Mouse (Mus musculus) liver, adult 2 months (tissue): ENCODE results near the gene BC061212. TPM values are rescaled to one million over a fixed set of nuclear protein-coding genes. Genes with fewer than 3 reads are reported as not detected.
"Not testable (repeated sequence)": the region's sequence is repeated elsewhere in the genome, so short reads cannot be mapped to it uniquely, and the experiment has no call there.

Source experiments
- DNase-seq: peaks from one replicate; pipeline ENCODE4 v3.0.0-alpha.2; 2011; ENCODE audit warnings: low read depth, low spot score; ENCODE audit errors: extremely low read depth
- H3K27ac ChIP-seq: fragments of 200-500 bp; replicated peaks from 2 replicates; pipeline ENCODE4 v1.5.1; 2012; ENCODE audit warnings: low read depth, mild to moderate bottlenecking, control low read depth, inconsistent platforms, low read length; ENCODE audit not compliant: insufficient read depth
- H3K27me3 ChIP-seq: fragments of 200-500 bp; 2 replicates; pipeline ENCODE4 v1.6.1; 2012; ENCODE audit warnings: mild to moderate bottlenecking, moderate library complexity, low read length, inconsistent platforms; ENCODE audit not compliant: control insufficient read depth, insufficient read depth
- H3K36me3 ChIP-seq: fragments of 200-500 bp; 2 replicates; pipeline ENCODE4 v1.6.1; 2012; ENCODE audit warnings: low read length, inconsistent platforms; ENCODE audit not compliant: control insufficient read depth, insufficient read depth
- H3K4me1 ChIP-seq: fragments of 200-500 bp; 2 replicates; pipeline ENCODE4 v1.6.1; 2011; ENCODE audit warnings: low read length; ENCODE audit not compliant: control insufficient read depth, insufficient read depth
- H3K4me3 ChIP-seq: fragments of 200-500 bp; 2 replicates; pipeline ENCODE4 v1.5.1; 2011; ENCODE audit warnings: low read depth, mild to moderate bottlenecking, control low read depth, low read length, moderate library complexity; ENCODE audit not compliant: insufficient read depth
- H3K79me2 ChIP-seq: fragments of 200-500 bp; 2 replicates; pipeline ENCODE4 v1.6.1; 2012; ENCODE audit warnings: inconsistent platforms, mild to moderate bottlenecking, low read length, moderate library complexity; ENCODE audit not compliant: control insufficient read depth, insufficient read depth
- H3K9ac ChIP-seq: fragments of 200-500 bp; 2 replicates; pipeline ENCODE4 v1.6.1; 2012; ENCODE audit warnings: low read depth, mild to moderate bottlenecking, control low read depth, inconsistent platforms, low read length
- WGBS: fragments of 180-500 bp; shearing (Covaris S2); methylation state at CpG from one replicate; pipeline ENCODE4 v1.1.7; 2018; 5-methylcytosine and 5-hydroxymethylcytosine counted together
- polyA plus RNA-seq: library from polyadenylated mRNA; depleted of rRNA; stranded (reverse); fragments of >200 nt; gene quantifications from 2 replicates; pipeline ENCODE4 v1.2.3, GENCODE M21; 2012; rRNA removed
- total RNA-seq: library from RNA; depleted of rRNA; stranded (reverse); fragments of >200 nt; gene quantifications from 2 replicates; pipeline ENCODE4 v1.2.3, GENCODE M21; 2014; rRNA removed

The BC061212 gene
- total RNA-seq (not detected in 2 replicates), polyA plus RNA-seq (not detected in 2 replicates)

DNA sequence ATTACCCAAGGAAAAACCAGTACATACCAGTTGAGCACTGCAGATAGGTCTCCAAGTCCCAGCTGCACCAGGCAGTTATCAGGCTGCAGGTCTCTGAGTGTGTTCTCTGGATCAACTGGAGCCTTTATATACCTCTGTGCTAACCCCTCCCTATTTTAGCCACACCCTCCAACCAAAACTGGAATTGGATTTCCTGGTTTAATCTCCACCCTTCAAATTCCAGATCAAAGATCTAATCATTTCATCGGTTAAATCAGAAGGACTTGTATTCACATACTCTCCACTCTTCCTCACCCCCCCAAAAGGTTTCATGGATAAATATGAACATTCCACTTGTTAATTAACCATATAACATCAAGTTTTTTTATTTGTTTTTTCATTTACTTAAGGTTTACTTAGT is at the start of gene BC061212:
Gene BC061212 (minus strand): TSS at position 101 of the 400 bp plus-strand sequence.
- H3K36me3 ChIP-seq, H3K27me3 ChIP-seq, H3K4me1 ChIP-seq, H3K27ac ChIP-seq, H3K9ac ChIP-seq, DNase-seq, H3K79me2 ChIP-seq, H3K4me3 ChIP-seq: not testable (repeated sequence)
- WGBS: no CpG with 5 or more reads among the region's 1 CpGs

- H3K27me3 ChIP-seq, DNase-seq, H3K79me2 ChIP-seq, H3K9ac ChIP-seq, H3K36me3 ChIP-seq, H3K4me1 ChIP-seq, H3K27ac ChIP-seq, H3K4me3 ChIP-seq: not testable (repeated sequence)
- no CpG with 5 or more reads among the region's 3 CpGs for WGBS
Observed at GRCm38 (mm10) chr5:94076085-94076484, 5.7 kb upstream of the BC061212 start, which contains the start of gene Gm6351. Gene Gm6351 (plus strand): TSS chr5:94076385.

Other genes starting within 250 kb of the BC061212 start
- not detected in 2 replicates for gene Gm7792, start 226.8 kb downstream of the BC061212 start, total RNA-seq
- gene Gm7792, start 226.8 kb downstream of the BC061212 start, polyA plus RNA-seq: not detected in 2 replicates
- not detected in 2 replicates for gene Gm16429, start 141.5 kb downstream of the BC061212 start, total RNA-seq
- gene Gm16429, start 141.5 kb downstream of the BC061212 start, polyA plus RNA-seq: not detected in 2 replicates
- gene Gm6351, start 5.8 kb upstream of the BC061212 start, total RNA-seq: not detected in 2 replicates
- not detected in 2 replicates for gene Gm6351, start 5.8 kb upstream of the BC061212 start, polyA plus RNA-seq
- not detected in 2 replicates for gene Gm3106, start 147.5 kb upstream of the BC061212 start, total RNA-seq
- not detected in 2 replicates for gene Gm3106, start 147.5 kb upstream of the BC061212 start, polyA plus RNA-seq
- gene A430089I19Rik, start 236.3 kb upstream of the BC061212 start, total RNA-seq: not detected in 2 replicates
- not detected in 2 replicates for gene A430089I19Rik, start 236.3 kb upstream of the BC061212 start, polyA plus RNA-seq
- gene Gm6502, start 243.9 kb upstream of the BC061212 start, total RNA-seq: not detected in 2 replicates
- gene Gm6502, start 243.9 kb upstream of the BC061212 start, polyA plus RNA-seq: not detected in 2 replicates